Mouse (Mus musculus): ENCODE results near the gene Nme7. TPM values are rescaled to one million over a fixed set of nuclear protein-coding genes. Genes with fewer than 3 reads are reported as not detected.

The Nme7 gene
- total RNA-seq, 2 experiments from 2014 or later, result 1.4 TPM

DNA sequence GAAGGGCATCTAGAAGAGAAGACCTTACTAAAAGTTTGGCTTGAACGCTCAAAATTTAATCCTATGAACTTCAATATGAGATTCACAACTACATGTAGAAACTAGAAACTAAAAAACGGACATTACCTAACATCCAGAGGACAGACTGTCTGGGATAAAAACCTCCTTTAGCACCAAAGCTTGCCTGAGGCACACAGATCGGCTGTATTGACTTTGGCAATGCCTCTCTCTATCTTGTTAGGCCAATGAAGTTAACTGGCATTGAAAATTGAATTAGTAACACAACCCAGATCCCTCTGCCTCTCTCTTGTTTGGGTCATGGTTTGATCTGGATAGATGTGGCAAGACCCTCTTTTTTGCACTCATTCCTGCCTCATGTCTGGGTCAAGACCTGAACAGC, 178.9 kb downstream of the Nme7 start:
- H3K4me3 ChIP-seq, result no peak overlapping the region
- no peak for TF ChIP-seq CTCF (IDR thresholded peaks at IDR 0.05)
- intact Hi-C loops (cut with DNase I), result no loop called here
- no peak for DNase-seq
- no peak overlapping the region for H3K27ac ChIP-seq

DNA sequence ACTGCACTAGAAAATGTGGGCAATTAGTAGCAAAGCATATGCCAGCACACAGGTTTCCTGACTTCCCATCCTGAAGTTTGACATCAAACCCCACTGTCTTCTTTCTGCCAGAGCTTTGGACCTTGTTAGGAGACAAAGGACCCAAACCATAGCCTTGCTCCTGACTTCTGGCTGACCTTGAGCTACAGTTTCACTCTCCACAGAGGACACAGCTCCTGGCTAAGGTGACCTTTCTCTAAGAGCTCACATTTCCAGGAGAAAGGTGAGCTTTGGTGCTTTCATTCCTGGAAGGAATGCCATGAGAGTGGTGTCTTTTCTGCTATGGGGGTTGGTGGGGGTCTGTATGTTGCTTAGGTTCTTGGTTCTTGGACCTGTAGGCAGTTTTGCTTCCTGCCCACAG, 179.8 kb downstream of the Nme7 start:
- TF ChIP-seq CTCF (IDR thresholded peaks at IDR 0.05), result no peak
- DNase-seq, result no peak
- intact Hi-C loops (cut with DNase I), result no loop called here
- Histone ChIP-seq H3K4me3 (no peak overlapping the region), H3K27ac (no peak overlapping the region)

Other genes with a start within 250 kb of the Nme7 start
- under 1 TPM in 1 of 2 experiments, not detected in 1; 0.15 TPM for gene Sell, start 242.1 kb upstream of the Nme7 start, total RNA-seq (2021)
- gene Selp, start 188.9 kb upstream of the Nme7 start, total RNA-seq (2021), result under 1 TPM; 0.42 to 0.54 TPM
- under 1 TPM; 0.05 to 0.08 TPM for gene F5, start 152.3 kb upstream of the Nme7 start, total RNA-seq (2021)
- gene Slc19a2, start 55.1 kb upstream of the Nme7 start, total RNA-seq (2021), result 1 to 10 TPM; 2.6 to 2.8 TPM
- 10 to 100 TPM; 11.2 to 11.8 TPM for gene Ccdc181, start 28.5 kb upstream of the Nme7 start, total RNA-seq (2021)
- 10 to 100 TPM; 26.5 to 28.0 TPM for gene Blzf1, start 3.4 kb downstream of the Nme7 start, total RNA-seq (2021)
- 100 to 1,000 TPM; 115 to 262 TPM for gene Atp1b1, start 154.2 kb downstream of the Nme7 start, total RNA-seq (2021)